Mouse (Mus musculus) cerebellum, adult 9-10 months (tissue): ENCODE data around the gene Adgrv1.
A peak's percentile ranks its signal among the peaks of the same experiment; 100 is the strongest.

Experiments
- DNase-seq: peaks from one replicate; pipeline ENCODE4 v3.0.0; 2022

The Adgrv1 gene

DNA sequence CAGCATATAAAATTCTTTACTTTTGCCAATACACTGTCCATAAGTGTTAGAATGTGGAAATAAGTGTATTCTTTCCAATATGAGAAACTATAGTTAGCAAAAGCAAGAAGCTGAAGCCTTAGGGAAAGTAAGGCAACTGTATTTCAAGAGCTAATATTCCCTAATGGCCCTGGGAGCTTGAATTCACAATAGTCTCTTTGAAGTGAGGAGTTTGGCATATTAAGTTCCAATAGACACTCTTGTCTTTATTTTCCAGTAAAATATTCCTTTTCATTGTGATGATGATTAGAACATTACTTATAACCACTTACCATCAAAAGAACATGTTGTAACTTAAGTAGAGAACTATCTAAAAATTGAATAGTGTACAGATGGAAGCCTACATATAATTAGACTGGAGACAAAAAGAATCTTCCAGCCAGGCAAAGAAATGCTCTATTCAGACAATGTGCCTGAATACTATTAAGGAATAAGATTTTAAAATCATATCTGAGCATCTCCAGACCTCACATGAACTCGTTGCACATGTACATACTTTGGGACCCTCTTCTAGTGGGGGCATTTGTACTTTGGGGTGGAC lies 225.0 kb downstream of the Adgrv1 start:
- no peak for DNase-seq

DNA sequence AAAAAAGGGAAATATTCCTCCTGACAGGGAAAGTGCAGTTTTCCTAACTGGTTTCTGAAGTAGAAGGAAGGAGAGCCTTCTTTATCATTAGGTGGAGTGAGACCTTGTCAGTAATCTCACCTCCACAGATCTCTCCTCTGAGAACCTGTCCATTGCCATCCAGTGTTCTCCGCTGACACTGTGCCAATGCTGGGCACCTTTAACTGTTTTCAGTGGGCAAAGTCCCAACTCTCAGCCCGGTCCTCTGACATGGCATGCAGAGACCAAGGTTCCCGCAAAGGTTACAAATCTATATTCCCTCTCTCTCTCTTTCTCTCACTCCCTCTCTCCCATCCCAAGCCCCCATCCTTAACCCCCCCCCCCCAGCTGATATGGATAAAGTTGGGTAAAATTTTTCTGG lies 230.1 kb downstream of the Adgrv1 start:
- no peak for DNase-seq

DNA sequence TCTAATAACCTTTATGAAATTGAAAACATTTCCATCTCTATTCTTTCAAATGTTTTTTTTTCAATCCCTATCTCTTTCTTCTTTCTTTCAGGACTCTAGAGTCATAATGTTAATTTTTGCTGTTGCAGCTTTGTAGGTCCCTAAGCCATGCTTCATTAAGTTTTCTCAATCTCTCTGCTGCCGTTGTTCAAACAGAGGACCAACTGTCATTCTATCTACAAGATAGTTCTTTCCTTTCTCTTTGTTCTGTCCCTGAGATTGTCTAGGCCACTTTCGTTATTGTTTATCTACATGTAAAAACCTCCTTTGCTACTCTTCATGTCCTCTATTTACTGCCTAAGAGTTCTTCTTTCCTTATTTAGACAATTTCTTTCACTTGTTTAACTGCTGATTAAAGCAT lies 230.8 kb downstream of the Adgrv1 start:
- no peak for DNase-seq

DNA sequence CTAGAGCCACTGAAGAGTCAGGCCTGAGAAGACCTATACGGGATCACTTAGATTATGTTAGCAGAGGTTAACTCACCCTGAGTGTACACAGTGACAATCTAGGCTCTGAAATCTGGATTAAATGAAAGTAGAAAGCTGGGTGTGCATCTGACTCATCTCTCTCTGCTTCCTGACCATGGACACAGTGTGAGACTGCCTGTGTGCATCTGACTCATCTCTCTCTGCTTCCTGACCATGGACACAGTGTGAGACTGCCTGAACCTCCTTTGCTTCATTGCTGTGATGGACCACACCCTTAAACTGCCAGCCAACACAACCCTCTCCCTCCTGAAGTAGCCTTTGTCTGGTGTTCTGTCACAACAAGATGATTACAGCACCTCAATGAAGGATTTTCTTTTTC lies 231.2 kb downstream of the Adgrv1 start:
- no peak for DNase-seq

DNA sequence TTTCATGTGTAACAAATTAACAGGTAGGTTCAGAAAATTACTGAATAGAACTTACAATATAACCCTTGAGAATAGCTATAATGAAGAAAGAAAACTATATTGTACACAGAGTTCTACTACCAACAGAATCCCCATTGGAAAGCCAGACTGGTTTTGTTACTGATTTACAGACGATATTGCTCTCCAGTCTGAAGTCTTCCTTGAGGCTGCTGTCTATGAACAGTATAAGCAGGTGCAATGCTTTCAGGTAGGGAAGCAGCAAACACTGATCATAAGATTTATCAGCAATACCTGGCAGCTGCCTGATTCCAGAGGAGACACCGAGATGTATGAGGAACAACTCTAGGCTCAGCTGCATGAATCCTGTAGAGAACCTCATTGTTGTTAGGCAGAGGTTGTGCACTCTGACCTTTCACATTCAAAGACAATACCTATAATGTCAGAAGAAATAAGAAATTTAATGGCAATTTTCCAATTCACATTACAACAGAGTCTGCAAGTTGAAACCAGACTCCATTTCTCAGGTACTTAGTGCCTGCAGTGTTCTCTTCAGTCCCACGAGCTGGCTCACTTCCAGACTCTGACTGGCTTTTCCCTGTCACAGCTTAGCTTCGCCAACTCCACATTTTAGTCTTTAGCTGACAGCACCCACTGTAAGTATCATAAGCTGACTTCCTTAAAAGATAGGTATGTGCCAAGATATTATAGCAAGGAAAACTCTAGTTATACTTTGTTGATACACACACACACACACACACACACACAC lies 247.2 kb downstream of the Adgrv1 start:
- DNase-seq, result no peak

DNA sequence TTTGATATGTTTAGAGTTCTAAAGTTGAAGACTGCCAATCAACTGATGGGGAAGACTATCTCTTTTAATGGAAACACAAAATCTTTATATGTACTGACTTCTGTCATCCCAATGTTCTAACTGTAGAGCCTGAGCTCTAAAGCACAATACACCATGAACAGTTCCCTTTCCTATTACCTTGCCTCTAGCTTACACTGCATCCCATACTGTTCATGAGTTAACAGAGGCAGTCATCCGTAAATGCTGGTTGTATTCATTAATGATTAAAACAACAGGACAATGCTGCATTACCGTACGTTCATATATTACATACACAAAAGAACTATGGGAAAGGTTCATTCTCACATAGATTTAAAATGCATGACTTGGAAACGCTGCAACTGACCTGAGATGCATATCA lies 251.1 kb downstream of the Adgrv1 start:
- no peak for DNase-seq

DNA sequence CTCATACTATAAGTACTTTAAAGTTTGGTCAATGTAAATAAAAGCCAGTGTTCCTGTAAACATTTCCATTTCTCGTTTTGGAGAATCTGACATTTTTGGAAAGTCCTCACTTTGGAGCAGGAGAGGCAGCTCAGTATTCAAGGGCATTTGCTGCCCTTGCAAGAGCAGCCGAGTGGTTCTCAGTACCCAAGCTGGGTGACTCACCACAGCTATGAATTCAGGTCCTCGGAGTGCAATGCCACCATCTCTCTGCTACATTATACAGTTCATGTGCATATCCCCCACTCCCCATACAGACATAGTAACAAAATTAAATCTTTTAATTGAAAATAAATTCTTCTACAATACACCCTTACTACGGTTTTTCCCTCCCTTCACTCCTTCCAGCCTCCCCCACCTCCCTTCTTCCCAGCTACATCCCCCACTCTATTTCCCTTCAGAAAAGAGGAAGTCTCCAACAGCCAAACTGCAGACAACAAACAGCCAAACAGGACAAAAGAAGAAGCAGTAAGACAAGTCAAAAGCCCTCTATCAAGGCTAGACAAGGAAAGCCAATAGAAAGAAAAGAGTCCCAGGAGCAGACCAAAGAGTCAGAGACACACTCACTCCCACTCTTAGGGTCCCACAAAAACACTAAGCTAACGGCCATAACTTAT lies 262.0 kb downstream of the Adgrv1 start:
- DNase-seq, result no peak

DNA sequence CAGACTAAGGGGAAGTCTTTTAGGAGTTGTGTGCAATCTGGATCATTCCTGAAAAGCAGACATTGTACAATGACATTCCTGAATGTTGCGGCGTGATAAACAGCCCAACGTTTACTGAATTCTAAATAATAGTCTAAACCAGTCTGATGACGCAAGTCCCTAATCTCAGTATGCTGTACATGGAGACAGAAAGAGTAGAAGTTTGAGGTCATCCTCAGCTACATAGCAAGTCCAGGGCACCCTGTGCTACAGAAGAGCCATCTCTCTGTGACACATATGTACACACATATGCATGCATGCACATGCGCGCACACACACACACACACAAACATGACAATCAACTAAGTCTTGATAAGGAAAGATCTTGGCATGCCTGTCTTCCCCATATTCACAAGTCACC lies 262.8 kb downstream of the Adgrv1 start:
- DNase-seq, result no peak

DNA sequence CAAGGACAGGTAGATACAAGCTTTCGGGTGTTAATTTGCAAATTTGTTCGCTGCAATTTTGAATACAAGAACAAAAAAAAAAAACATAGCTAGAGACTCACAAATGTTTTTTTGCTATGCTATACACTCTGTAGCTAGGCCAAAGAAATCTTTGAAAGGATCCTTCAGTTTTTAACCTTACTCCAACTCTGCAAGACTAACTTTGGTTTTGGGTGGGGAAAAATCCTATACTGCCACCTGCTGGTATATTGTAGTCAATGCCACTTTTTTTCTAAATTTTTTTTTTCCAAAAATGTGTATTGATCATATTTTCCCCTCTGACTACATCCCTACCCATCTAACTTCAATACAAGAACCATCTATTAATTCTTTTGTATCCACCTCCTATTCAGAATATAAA lies 263.4 kb downstream of the Adgrv1 start:
- peak; percentile 13 for DNase-seq

DNA sequence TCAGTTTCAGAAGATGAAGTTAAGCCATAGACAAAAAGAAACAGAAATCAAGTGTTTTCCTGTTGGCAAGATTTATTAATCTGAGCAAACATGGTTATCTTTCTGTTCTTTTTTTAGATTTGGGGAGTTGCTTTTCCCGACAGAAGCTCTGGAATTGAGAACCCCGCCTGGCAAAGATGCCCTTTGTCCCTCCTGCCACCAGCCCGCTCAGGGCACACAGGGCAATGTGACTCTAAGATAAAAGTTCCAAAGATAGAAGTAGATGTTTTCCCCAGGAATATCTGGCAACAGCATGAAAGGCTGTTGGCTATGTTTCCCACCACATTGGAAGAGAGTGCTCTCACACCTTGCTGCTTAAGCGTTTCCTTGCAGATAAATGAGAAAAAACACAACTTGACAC lies 264.0 kb downstream of the Adgrv1 start:
- no peak for DNase-seq

DNA sequence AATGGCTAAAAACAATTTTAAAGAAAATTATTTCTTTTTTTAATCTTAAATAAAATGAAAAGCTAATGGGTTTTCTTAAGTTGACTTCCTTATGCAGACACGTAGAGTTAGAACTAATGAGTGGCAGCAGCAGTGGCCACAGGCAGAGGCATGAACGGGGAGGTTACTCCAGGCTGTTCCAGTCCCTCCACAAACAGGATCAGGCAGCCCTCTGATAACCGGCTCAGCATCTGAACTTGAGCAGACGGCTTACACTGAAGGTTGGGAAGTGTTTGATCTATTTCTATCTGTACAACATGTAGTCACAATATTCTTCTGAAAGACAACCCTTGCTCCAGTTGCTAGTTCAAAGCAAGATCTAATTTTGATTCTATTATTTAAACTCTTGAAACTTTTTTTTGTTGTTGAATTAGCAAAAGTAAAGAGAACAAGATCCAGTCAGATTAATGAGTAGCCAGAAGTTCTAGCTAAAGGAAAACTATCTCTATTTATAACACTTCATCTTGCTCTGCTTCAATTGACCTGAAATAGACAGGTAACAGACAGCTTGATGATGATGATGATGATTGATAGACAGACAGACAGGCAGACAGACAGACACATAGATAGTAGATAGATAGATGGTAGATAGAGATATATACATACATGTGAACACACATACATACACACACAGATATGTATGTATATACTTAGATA lies 265.1 kb downstream of the Adgrv1 start:
- no peak for DNase-seq

DNA sequence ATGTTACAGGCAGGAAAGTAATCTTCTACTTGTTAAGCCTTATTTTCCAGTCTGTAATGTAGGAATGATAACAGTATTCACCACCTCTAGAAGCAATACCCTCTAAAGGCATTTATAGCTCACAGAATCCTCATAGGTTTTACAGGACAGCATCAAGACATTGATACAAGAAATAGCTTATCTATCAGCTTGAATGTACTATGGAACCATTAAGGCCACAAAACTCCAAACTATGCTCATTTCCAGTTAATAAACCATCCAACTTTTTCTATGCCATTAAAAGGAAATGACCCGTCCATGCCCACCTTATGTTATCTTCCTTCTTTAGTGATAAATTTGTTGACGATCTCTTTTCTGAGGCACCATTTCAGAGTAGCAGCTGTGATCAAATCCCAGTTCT lies 272.6 kb downstream of the Adgrv1 start:
- no peak for DNase-seq

DNA sequence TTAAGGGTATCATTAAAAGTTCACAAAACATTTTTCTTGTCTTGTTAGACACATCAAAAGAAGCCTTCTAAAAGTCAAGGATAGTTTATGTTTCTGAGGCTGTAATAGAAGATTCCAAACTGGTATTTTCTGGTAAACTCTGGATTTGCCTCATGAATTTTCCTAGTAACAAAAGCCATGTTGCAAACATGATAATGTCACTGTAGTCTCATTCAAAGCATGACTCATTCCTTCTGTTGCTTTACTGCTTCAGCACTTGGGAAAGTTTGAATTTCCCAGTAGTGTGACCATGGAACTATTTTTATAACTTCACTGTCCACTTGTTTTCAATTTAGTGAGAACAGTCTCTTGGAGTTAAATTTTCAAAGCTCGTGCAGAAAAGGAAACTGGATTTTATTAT lies 274.2 kb downstream of the Adgrv1 start:
- DNase-seq, result no peak

DNA sequence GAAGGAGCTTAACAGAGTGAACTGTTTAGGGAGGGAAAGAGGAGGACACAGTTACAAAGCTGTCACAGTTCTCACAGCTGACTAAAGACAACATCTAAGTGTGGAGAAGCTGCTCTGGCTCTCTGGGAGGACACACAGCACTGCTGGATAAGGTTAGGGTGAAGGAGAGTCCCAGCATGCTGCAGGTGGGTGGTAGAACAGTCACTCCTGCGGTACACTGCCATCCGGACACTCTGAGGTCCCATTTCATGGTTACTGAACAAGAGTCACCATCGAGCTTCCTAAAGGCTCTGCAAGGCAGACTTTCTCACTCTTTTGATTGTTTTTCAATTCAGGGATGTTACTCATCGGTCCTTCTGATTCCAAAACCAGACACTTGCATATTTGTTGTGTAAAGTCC lies 274.6 kb downstream of the Adgrv1 start:
- no peak for DNase-seq

DNA sequence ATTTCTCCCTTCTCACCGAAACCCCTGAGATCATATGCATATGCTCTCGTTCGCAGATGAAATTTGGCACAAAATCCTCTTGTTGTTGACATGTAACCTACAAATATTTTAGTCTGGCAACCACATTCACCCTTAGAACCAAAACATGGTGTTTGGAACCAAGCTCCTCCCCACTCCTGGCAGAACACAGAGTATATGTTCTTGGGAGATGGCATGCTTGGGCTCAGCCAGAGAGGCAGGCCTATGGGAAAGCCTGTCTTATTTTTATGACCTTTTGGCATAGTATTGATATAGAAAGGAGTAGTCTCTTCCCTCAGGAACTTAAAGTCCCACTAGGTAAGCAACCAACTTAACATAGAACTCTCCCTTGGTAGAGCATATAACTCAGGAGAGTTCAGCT lies 275.7 kb downstream of the Adgrv1 start:
- no peak for DNase-seq

DNA sequence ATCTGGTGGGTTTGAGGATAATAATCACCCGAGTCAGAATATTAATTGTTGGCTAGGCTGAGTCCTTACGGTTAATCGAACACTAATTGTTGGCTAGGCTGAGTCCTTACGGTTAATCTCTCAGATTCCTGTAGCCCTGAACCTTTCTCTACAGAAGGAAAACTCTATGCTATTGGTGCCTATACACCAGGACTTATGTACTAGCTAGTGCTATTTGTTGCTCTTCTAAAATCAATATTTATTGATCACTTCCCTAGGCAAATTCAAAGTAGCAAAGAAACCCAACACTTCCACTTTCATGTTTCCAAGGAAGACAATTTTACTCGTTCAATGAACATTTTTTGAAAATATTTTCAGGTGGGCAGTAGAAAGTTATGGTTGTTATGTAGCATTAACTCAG lies 278.4 kb downstream of the Adgrv1 start:
- DNase-seq, result no peak

DNA sequence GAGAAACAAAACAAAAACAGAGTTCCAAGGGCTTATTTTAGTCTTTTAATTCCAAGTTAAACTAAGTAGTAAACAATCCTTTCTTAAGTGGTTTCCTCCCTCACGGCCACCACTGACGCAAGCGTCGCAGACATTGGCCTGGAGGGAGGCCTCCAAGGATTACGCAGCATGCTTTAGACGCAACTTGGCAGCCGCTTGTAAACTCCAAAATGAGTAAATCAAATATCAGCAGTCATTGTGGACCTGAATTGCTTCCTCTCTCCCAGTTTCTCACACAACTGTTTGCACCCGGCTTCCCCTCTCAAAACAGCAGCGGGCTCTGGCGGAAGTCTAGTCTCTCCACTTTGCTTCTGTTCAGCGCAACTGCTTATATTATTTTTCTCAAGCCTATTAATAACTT lies 280.7 kb downstream of the Adgrv1 start:
- no peak for DNase-seq

DNA sequence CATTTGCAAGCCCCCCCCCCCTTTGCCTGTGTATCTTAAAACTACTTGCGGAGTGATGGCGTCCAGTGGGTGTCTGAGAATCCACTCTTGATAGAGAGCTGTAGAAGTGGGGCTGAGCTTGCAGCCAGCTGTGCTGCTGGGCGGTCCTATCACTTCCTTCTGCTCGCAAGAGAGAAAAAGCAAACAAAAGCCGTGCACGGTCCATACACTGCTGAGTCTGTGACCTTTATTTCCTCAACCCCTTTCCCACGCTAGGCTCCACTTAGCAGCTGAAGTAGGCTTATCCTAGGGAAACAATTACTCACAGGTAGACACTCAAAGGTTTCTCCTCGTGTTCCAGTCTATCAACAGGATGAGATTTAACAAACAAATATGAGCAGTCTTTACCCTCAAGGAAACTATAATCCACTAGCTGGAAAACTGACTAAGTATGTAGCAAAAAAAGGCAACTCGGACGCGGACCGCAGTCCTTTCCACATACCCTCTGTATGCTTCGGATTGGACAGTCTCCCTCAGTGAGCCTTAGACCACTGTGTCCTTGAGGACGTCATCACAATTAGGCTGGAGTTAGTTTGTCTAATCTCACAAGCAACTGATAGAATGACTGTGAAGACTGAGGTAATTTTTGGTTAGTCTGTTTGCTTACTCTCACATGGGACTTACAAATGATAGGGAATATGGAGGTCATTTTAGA lies 281.3 kb downstream of the Adgrv1 start:
- DNase-seq, result no peak

DNA sequence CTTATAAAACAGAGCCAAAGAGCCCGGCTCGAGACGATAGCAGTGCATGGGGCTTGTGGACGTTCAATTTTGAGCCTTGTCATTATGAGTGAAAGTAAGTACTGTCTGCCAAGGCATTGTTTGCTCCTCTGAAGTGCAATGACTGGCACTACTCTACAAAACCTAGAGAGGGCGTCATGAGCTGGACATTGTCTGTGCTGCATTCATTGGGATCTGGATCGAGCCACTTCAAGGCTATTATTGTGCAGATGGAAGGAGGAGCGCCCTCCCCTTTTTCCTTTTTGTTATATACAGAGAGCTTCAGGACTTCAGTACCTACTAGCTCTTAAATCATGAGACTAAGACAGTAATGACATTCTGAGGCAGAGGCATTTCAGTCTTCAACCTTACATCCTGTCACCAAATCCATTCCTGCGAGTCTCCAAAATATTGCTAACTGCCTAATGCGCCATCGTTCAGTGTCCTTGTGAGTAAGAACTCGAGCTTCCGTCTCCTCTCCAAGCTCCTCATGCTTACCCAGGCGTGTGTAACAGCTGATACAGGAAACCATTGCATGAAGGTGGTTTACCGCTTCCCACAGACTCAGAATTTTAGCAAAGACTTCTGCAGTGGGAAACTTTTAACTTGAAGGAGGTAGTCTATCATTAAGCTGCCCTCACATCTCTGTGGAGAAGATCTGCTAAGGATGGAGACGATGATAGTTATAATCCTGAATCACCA lies 285.5 kb downstream of the Adgrv1 start:
- DNase-seq, result no peak

DNA sequence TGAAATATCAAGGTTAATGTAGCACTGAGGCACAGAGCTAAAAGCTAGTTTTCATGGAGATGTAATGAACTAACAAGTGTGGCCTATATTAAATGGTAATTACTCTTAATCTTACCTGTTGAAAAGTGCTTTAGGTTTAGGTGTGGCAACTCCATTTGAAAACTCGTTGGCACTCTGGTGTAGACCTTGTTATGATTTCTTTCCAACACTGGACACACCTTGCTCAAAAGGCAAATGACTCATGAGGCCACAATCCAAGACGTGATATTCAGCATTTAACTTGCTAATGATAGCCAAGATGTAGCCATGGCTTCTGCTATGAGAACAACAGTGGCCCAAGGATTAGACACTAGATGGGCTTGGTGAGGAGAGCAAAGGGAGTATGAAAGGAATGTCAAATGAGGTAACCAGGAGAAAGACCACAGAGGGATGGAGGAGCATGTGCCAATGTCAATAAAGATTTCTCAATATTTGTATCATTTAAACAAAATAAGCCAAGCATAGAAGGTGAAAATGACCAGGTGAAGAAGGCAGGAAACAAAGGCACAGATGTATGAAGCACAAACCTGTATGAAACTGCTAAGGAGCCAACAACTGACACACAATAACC lies 289.9 kb downstream of the Adgrv1 start:
- no peak for DNase-seq

DNA sequence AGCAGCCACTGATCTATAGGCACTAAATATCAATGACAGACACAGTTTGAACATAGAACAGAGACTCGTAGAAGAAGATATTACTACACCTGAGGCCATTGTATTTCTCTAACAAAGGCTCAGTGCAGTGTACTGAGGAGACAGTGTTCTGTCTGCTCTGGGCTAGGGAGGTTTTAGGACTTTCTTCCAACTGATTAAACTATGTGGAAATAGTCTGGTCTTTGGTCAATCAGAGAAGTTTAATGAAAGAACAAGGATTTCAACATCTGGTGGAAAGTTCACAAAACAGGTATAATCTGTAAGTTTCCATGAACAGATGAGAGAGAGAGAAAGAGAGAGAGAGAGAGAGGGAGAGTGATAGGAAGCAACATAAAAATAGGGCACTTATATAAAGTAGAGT lies 297.7 kb downstream of the Adgrv1 start:
- no peak for DNase-seq

DNA sequence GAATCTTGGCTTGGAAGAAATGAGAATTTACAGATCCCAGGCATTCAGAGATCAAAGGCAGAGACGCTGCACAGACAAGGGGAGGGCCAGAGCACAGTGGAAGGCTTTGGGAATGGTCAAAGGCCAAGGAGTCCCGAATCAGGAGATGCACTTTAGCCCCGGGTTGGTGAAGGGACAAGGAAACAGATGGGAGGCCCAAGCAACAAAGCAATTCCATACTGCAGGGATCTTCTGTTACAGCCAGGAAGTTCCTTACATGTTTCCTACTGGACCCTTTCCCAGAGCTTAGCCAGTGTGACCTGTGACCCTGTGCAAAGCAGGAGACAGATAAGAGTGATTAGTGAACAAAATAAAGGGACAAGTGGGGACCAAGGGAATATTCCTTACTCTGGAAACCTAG lies 300.9 kb downstream of the Adgrv1 start:
- DNase-seq, result no peak
